Mouse (Mus musculus): ENCODE measurements around the gene Shroom3.

Gene Shroom3

GRCm38 (mm10) chr5:92751488-92751887 is 68.3 kb downstream of the Shroom3 start:
- no peak for DNase-seq (ENCODE audit: low spot score in 2 of 2)

DNA sequence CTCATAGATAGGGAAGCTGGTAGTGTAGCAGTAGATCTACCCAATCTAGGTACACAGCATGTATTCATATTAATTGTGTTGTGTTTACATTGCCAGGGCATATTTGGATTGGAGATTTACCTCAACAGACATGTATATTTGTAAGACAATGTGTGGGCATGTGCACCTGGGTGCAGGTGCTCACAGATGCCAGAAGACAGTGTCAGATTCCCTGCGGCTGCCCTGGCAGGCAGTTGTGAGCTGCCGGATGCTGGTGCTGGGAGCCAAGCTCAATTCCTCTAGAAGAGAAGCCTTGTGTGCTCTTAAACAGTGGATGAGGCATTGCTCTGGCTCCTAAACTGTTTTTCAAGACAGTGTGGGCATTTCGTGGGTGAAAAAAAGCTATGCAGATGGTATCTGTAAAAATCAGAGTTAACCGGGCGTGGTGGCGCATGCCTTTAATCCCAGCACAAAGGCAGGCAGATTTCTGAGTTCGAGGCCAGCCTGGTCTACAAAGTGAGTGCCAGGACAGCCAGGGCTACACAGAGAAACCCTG is 72.1 kb downstream of the Shroom3 start:
- no peak for DNase-seq (ENCODE audit: low spot score in 2 of 2)

DNA sequence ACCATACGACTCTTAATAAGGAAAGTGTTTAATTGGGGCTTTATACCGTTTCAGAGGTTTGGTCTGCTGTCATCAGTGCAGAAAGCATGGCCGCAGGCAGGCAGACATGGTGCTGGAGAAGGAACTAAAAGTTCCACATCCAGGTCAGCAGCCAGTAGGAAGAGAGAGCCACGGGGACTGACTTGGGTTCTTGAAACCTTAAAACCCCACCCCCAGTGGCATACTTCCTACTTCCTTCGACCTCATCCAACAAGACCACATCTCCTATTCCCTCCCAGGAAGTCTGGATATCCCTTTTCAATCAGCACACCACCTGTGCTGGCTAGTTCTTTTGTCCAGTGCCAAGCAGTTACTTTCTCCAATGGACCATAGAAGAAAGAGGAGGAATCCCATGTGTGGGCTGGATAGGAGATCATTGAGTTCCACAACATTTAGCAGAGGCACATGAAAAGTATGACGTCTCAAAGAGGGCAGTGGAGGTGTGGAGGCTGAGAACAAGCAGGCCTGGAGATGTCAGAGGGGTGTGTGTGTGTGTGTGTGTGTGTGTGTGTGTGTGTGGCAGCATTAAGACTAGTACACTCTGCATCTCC is 76.0 kb downstream of the Shroom3 start:
- DNase-seq (ENCODE audit: low spot score in 2 of 2) = no peak

- DNase-seq (ENCODE audit: low spot score in 2 of 2) = no peak
Measured at GRCm38 (mm10) chr5:92760542-92760941, 77.3 kb downstream of the Shroom3 start.

- no peak for DNase-seq (ENCODE audit: low spot score in 2 of 2)
Measured at GRCm38 (mm10) chr5:92761615-92762353, 78.5 kb downstream of the Shroom3 start.

- DNase-seq (ENCODE audit: low spot score in 2 of 2) = no peak
Measured at GRCm38 (mm10) chr5:92762425-92762824, 79.2 kb downstream of the Shroom3 start.

DNA sequence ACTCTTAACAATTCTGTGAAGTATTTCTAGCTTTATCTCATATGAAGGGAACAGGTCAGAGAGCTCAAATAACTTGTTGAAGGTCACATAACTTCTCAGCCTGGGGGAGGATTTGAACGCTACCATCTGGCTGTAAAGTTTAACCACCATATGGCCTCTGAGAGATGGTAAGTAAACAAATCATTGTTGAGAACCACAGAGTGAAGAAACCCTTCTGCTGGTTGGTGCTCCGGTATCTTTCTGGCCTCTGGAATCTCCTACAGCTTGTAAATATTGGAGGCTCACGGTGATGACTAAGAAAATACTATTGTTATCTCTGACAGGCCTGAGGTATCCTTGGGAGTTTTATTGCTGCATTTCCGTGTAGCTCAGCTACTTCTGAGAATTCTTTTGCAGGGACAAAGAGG is 80.3 kb downstream of the Shroom3 start:
- DNase-seq (ENCODE audit: low spot score in 2 of 2) = no peak

- DNase-seq (ENCODE audit: low spot score in 2 of 2) = no peak
Measured at GRCm38 (mm10) chr5:92766301-92766700, 83.1 kb downstream of the Shroom3 start.

GRCm38 (mm10) chr5:92767194-92767777 is 84.1 kb downstream of the Shroom3 start:
- no peak for DNase-seq (ENCODE audit: low spot score in 2 of 2)

- DNase-seq (ENCODE audit: low spot score in 2 of 2) = no peak
Measured at GRCm38 (mm10) chr5:92767857-92768291, 84.6 kb downstream of the Shroom3 start.

DNA sequence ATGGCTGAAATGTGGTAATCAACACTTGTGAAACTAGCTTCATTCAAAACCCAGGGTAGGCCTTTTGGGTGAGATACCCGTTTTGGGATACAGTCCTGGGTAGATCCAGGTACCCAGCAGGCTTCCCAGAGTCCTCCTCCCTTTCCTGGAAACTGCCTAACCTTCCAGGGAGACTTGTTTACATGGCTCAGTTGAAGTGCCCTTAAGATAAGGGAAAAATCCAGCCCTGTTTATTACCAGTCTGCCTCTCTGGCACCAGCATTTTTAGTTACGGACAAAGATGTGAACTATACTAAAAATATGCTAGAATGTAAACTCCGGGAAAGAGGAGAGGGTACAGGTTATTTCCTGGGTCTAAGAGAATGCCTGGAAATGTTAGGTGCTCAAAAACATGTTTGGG is 90.6 kb downstream of the Shroom3 start:
- DNase-seq (ENCODE audit: low spot score in 2 of 2) = no peak

- no peak for DNase-seq (ENCODE audit: low spot score in 2 of 2)
Measured at GRCm38 (mm10) chr5:92774419-92774818, 91.2 kb downstream of the Shroom3 start.

DNA sequence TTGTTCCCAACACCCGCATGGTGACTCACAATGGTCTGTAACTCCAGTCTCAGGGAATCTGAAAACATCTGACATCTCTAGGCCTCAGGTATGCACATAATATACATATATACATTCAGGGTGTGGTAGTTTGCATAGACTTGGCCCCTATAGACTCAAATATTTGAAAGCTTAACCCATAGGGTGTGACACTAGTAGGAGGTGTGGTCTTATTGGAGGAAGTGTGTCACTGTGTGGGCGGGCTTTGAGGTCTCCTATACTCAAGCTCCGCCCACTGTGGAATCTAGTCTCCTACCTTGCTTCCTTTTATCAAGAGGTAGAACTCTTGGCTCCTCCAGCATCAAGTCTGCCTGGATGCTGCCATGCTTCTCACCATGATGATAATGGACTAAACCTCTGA is 91.7 kb downstream of the Shroom3 start:
- DNase-seq (ENCODE audit: low spot score in 2 of 2) = no peak

DNA sequence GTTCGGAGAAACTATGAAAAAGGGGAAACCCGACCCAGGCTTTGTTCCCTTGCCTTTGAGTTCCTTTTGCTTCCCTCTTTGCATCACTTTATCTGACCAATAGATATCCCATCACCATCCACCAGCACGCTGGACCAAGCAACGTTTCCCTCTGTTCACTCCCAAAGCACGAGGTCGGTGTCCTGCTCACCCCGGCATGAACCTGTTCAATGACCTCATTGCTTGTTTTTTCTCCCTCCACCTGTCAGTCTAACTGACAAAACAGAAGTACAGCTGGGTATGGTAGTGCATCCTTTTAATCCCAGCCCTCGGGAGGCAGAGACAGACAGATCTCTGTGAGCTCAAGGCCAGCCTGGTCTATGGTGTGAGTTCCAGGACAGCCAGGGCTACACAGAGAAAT is 95.2 kb downstream of the Shroom3 start:
- DNase-seq (ENCODE audit: low spot score in 2 of 2) = no peak

DNA sequence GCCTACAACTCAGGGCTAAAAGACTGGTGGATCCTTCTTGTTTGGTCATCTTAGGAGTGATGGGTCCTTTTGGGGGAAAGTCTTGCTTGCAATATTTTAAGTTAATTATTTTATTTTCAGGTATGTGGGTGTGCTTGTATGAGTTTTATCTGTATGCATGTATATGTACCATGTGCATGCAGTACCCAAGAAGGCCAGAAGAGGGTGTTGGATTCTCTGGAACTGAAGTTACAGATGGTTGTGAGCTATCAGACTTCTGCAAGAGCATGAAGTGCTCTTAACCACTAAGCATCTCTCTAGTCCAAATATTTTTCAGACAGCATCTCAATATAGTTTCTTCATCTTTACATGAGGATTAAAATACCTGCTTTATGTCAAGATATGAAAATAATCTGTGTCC is 97.8 kb downstream of the Shroom3 start:
- DNase-seq (ENCODE audit: low spot score in 2 of 2) = no peak

- no peak for DNase-seq (ENCODE audit: low spot score in 2 of 2)
Measured at GRCm38 (mm10) chr5:92784037-92784860, 101.0 kb downstream of the Shroom3 start.

DNA sequence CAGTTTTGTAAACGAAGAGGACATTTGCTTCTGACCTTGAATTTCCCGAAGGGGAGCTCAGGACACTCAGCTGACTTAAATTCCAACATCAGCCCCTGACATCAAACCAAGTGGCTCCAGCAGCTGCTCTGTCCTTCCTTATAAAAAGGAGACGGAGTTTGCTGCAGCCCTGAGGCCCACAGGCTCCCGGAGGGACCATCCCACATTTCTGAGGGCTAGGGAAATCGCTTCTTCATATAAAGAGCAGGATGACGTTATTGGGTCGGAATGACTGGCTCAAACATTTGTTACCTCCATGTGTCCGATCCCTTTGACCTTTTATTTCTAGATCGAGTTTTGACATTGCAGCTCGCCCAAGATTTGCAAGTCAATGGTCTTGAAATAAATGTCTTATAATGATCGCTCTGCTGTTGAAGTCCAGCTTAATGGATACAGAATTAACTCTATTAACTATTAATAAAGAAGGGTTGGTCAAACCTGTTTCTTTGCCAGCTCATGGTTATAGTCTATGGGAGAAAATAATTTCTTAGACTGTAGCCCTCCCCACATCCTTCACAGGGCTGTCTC is 102.7 kb downstream of the Shroom3 start:
- no peak for DNase-seq (ENCODE audit: low spot score in 2 of 2)

GRCm38 (mm10) chr5:92788990-92789389 is 105.8 kb downstream of the Shroom3 start:
- DNase-seq (ENCODE audit: low spot score in 2 of 2) = no peak

GRCm38 (mm10) chr5:92796089-92796990 is 113.1 kb downstream of the Shroom3 start:
- no peak for DNase-seq (ENCODE audit: low spot score in 2 of 2)

GRCm38 (mm10) chr5:92797981-92798380 is 114.7 kb downstream of the Shroom3 start:
- no peak for DNase-seq (ENCODE audit: low spot score in 2 of 2)

- DNase-seq (ENCODE audit: low spot score in 2 of 2) = no peak
Measured at GRCm38 (mm10) chr5:92804379-92804778, 121.1 kb downstream of the Shroom3 start.

Data from frontal cortex, postnatal 10 days (tissue).